Mouse (Mus musculus): ENCODE data around the gene Tinf2.

Gene Tinf2

GRCm38 (mm10) chr14:55681160-55682117, at the start of gene Tinf2:
Gene Tinf2, minus strand, starts transcription at chr14:55681820.
- WGBS, result under 1% methylated on average over 66 of the region's 66 CpGs

- WGBS, result 36% methylated on average over 7 of the region's 7 CpGs
Observed at GRCm38 (mm10) chr14:55730531-55731032, 49.0 kb upstream of the Tinf2 start.

GRCm38 (mm10) chr14:55730116-55730515, 48.5 kb upstream of the Tinf2 start:
- 50% methylated on average over 7 of the region's 7 CpGs for WGBS

GRCm38 (mm10) chr14:55727889-55728685, 46.5 kb upstream of the Tinf2 start:
- 67% methylated on average over 8 of the region's 8 CpGs for WGBS

- 55% methylated on average over 8 of the region's 8 CpGs for WGBS
Observed at GRCm38 (mm10) chr14:55724411-55724871, 42.8 kb upstream of the Tinf2 start.

- WGBS, result 77% methylated on average over 7 of the region's 7 CpGs
Observed at GRCm38 (mm10) chr14:55723433-55723832, 41.8 kb upstream of the Tinf2 start.

GRCm38 (mm10) chr14:55722438-55722945, 40.9 kb upstream of the Tinf2 start:
- 32% methylated on average over 8 of the region's 8 CpGs for WGBS

- under 1% methylated on average over 50 of the region's 50 CpGs for WGBS
Observed at GRCm38 (mm10) chr14:55721700-55722437, 40.2 kb upstream of the Tinf2 start, which contains the start of gene Rabggta. Gene Rabggta, minus strand, starts transcription at chr14:55722263.

GRCm38 (mm10) chr14:55721076-55721475, 39.5 kb upstream of the Tinf2 start:
- WGBS, result 78% methylated on average over 6 of the region's 6 CpGs

GRCm38 (mm10) chr14:55720666-55721065, 39.0 kb upstream of the Tinf2 start:
- WGBS, result 91% methylated on average over 12 of the region's 12 CpGs

GRCm38 (mm10) chr14:55719737-55720136, 38.1 kb upstream of the Tinf2 start:
- WGBS, result 78% methylated on average over 6 of the region's 6 CpGs

- WGBS, result 81% methylated on average over 8 of the region's 8 CpGs
Observed at GRCm38 (mm10) chr14:55716884-55717283, 35.3 kb upstream of the Tinf2 start.

GRCm38 (mm10) chr14:55716271-55716670, 34.7 kb upstream of the Tinf2 start:
- 97% methylated on average over 6 of the region's 6 CpGs for WGBS

GRCm38 (mm10) chr14:55714893-55715292, 33.3 kb upstream of the Tinf2 start:
- WGBS, result 51% methylated on average over 6 of the region's 6 CpGs

- 48% methylated on average over 4 of the region's 4 CpGs for WGBS
Observed at GRCm38 (mm10) chr14:55713729-55714122, 32.1 kb upstream of the Tinf2 start, which contains the start of gene Tgm1. Gene Tgm1, minus strand, starts transcription at chr14:55713926.

GRCm38 (mm10) chr14:55713007-55713728, 31.5 kb upstream of the Tinf2 start:
- WGBS, result 25% methylated on average over 25 of the region's 25 CpGs

- WGBS, result 90% methylated on average over 7 of the region's 7 CpGs
Observed at GRCm38 (mm10) chr14:55711786-55712185, 30.2 kb upstream of the Tinf2 start.

GRCm38 (mm10) chr14:55709509-55709908, 27.9 kb upstream of the Tinf2 start:
- WGBS, result 94% methylated on average over 4 of the region's 4 CpGs

- 88% methylated on average over 5 of the region's 5 CpGs for whole genome bisulfite sequencing
Observed at GRCm38 (mm10) chr14:55707397-55707796, 25.8 kb upstream of the Tinf2 start.

GRCm38 (mm10) chr14:55706051-55706600, 24.5 kb upstream of the Tinf2 start:
- WGBS, result 92% methylated on average over 8 of the region's 8 CpGs
